Mouse (Mus musculus): ENCODE results near the gene 4931406C07Rik.

The 4931406C07Rik gene

DNA sequence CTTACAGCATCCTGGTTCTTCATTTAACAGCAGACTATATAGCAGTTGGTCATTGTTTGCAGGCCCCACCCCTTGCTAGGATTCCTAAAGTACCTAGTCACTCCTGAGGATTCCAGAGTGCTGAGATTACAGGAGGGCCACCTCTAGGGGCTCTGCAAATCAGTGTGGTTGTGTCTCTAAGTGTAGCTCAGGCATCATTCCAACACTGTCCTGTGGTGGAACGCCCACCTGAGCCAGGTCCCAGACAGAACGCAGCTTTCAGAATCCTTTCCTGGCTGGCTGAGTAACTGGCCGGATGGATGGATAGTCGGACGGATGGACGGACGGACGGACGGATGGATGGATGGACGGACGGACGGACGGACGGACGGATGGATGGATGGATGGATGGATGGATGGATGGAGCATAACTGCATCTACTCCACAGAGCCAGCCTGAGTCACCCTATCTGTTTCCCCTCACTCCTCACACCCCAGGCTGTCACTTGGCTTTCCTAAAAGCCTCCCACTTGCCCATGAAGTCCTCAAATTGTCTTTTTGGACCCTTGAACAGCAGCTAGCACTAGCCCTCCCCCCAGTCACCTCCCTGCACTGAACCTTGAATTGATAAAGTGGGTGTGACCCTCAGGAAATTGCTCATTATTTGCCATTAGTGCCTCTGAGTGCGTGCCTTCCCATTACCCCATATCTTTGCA, 67.8 kb downstream of the 4931406C07Rik start:
- no peak for DNase-seq (ENCODE audit: low read depth)

GRCm38 (mm10) chr9:15237516-15238296, 68.5 kb downstream of the 4931406C07Rik start:
- DNase-seq (ENCODE audit: low read depth), result no peak

GRCm38 (mm10) chr9:15235986-15236385, 70.3 kb downstream of the 4931406C07Rik start:
- no peak for DNase-seq (ENCODE audit: low read depth)

GRCm38 (mm10) chr9:15233604-15234003, 72.6 kb downstream of the 4931406C07Rik start:
- DNase-seq (ENCODE audit: low read depth), result no peak

Measured in naive thymus-derived CD4-positive, alpha-beta T cell, adult 2 months (primary cell).